Mouse (Mus musculus) cerebellum, adult 2 months (tissue): ENCODE measurements at regions not wholly inside any gene's neighbourhood (a gene's known extent, or its start where the extent isn't known, plus 50 kb on each side); places are given as distances from the start of the nearest gene placed in this dataset.

ENCODE experiments used
- CTCF ChIP-seq: fragments of 200-500 bp; IDR thresholded peaks from 2 replicates; pipeline ENCODE4 v1.5.1; 2011; ENCODE audit warnings: low read depth, mild to moderate bottlenecking, control low read depth, low read length, moderate library complexity, borderline replicate concordance; ENCODE audit not compliant: insufficient read depth
- POLR2A ChIP-seq: fragments of 200-500 bp; IDR thresholded peaks from 2 replicates; pipeline ENCODE4 v1.6.1; 2011; ENCODE audit warnings: low read length, control low read depth, borderline replicate concordance; ENCODE audit not compliant: insufficient read depth

GRCm38 (mm10) chr5:75863358-75863757, 114.9 kb downstream of the Kdr start:
- no peak for TF ChIP-seq CTCF
- no peak for TF ChIP-seq POLR2A
